Mouse (Mus musculus): Measurements from ENCODE around the gene Vmn1r17.

- TF ChIP-seq CTCF (IDR thresholded peaks at IDR 0.05) (no peak), EP300 (IDR thresholded peaks at IDR 0.05) (no peak)
Observed at GRCm38 (mm10) chr6:57367496-57367895, 4.0 kb upstream of the Vmn1r17 start.

Measured in lung, postnatal 0 days (tissue).